Mouse (Mus musculus): Measurements from ENCODE around the gene Trim68.
A peak's percentile ranks its signal among the peaks of the same experiment; 100 is the strongest.
"Not testable (repeated sequence)": the region's sequence is repeated elsewhere in the genome, so short reads cannot be mapped to it uniquely, and the experiment has no call there.

Gene Trim68

DNA sequence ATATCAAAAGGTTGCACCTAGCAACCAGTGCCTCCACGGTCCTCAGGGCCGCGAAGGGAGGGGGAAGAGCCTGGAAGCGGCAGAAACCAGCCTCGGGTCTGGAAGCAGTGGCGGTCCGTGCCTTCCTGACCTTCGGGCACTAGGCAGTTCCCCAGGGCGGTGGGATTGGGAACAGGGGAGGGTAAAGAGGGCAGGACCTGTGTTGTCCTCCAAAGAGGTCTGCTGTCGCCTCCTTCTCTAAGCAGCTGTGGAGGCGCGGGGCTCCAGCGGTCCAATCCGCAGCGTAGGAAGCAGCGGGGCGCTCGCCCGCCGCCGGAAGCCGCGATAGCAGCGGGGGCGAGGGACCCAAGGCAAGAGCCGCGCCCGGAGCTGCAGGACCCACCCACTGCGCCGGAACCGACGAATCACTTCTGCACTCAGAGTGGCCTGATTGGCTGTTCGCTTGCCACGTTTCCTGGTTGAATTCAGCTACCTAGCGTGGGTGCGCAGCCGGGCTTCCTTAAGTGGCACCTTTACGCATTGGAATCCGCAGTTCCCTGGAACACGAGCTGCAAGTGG, at the start of gene Trim68:
Gene Trim68 (minus strand): TSS at position 384 of the 558 bp plus-strand sequence.
- DNase-seq = peak; percentile 94

DNA sequence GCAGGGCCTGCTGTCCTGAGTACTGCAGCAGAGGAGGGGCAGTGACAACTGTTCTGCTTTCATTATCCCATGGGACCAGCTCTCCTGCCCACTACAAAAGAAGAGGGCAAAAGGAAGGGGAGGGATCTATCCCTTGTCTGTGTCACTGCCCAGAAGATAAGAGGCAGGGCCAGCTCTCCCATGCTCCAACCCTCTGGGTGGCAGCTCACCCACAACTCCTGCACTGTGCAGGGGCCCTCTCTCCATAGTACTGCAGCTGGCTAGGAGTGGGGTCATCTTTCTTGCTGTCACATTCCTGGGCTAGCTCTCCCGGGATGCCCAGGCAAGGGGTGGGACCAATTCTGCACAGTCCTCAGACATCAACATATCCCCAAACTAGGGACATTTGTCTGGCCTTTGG, 46.7 kb upstream of the Trim68 start:
- DNase-seq = no peak

DNA sequence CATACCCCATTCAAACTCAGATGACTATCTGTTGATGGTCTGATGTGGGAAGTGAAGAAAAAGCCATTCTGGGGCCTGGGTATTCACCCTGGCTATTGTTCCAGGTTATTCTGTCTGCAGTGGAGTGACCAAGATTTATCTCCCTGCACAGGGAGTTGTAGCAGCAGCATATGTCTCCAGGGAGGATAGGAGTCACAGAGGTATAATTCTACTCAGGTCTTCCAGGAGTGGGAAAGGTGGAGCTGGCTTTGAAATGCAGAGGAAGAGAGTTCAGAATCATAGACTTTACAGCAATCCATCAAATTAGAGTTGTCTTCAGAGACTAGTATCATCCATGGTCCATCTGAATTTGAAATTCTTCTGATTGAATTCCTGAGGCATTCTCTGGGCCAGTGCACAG, 40.3 kb upstream of the Trim68 start, which contains the start of gene Olfr559:
Gene Olfr559 (minus strand): TSS at position 101 of the 400 bp plus-strand sequence.
- no peak for DNase-seq

DNA sequence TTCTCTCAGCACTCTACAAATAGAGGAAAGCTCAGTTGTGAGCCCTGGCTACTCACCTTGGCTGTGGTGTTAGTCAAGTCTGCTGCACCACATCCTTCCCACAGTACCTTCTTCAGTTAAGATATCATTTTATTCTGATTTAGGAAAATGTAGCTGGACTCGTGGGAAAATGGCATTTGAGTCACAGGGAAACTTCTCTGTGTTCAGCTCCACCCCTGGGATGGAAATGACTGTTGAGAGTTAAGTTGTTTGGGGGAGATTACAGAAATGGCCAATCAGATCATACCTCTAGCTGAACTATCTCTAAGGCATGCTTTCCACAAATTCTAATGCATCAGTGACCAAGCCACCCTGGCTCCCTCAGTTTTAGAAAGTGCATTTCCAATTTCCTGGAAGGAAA, 31.8 kb upstream of the Trim68 start, which contains the start of gene Olfr33:
Gene Olfr33 (minus strand): TSS at position 101 of the 400 bp plus-strand sequence.
- no peak for DNase-seq

DNA sequence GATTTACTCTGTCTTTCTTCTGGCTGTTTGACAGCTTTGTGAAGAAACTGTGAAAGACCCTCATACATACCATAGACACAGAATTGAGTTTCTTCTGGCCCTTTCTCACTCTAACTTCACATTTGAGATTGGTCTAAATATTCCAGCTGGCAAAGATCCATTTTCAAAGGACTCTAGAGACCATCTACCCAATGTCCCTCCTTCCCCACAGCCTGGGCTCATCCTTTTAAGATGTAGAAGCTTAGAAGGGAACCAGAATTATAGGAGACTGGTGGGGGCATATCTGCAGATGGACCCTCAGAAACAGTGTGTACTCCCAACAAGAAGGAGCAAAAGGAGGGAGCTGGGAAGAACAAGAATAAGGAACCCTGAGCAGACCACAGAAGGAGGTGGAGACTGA, 14.8 kb upstream of the Trim68 start, which contains the start of gene Olfr558:
Gene Olfr558 (plus strand): TSS at position 301 of the 400 bp plus-strand sequence.
- DNase-seq = no peak

GRCm38 (mm10) chr7:102698461-102698860, 11.3 kb upstream of the Trim68 start:
- DNase-seq = no peak

DNA sequence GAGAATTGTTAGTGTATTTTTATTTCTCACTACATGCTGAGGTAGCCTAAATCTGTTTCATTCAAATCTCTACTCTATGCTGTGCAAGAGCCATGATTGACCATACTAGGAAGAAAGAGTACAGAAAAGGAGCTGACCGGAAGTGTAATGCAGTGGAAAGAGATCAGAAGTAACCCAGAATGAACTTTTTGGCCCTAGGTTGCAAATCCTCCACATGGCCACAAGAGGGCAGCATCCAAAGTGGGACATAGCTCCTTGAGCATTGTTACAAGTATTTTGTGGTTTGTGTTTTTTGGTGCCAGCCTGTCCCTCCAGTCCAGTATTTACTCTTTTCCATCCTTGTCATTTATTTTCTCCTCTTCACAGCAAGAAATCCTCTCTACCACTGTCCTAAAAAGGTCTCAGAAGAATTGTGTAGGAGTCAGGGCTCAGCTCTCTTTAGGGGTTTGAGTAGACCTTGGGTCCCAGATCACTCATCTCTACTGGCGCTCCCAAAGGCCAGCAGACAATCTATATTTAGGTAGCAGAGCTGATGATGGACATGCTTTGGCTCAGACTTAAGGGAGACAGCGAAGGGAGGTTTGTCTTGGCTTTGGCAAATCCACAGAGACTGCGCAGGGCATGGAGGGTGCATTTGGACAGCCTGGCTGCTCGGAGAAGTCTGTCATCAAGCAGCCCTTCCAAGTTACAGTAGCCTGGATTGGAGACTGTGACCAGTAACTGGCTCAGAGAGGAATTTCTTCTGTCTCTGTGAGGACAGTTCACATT, 8.4 kb upstream of the Trim68 start, which contains the start of gene Olfr557:
Gene Olfr557 (plus strand): TSS at position 553 of the 768 bp plus-strand sequence.
- DNase-seq = peak; percentile 50

GRCm38 (mm10) chr7:102681916-102682315, 5.2 kb downstream of the Trim68 start:
- no peak for DNase-seq

DNA sequence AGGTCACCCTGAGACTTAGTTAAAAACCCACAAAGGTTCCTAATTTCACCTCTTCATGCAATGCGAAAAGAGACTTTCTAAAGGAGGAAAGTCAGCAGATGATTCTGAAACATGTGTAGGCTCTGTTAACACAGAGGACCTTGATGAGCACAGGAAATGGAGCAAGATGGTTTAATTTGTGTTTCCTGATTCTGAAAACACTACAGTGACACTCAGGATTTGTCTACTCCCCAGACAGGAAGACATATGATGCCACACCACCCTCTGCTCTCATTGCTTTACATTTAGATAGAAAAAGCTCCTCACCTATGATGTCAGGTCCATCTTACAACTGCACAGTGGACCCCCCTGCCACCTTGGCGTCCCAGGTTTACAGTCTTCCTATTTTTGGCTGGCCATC, 10.9 kb downstream of the Trim68 start:
- no peak for DNase-seq

DNA sequence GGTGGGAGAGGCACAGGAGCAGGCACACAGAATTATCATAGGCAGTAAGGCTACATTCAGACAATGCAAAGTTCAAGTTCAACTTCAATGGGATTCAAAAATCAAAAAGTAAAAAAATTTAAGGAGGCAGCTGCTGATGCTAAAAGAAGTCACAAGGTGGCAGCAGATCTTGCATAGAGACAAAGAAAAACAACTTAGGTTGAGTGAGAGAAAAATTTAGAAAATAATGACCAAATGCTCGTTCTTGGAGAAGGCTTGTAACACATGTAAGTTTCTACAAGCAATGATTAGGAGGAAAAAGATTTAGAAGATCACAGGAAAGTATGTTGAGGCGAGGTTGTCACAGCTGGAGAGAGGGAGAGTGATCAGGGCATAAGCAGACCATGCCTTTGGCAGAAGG, 21.7 kb downstream of the Trim68 start:
- peak; percentile 11 for DNase-seq

- DNase-seq = no peak
Observed at GRCm38 (mm10) chr7:102664599-102664998, 22.5 kb downstream of the Trim68 start, which contains the start of gene Olfr556. Gene Olfr556 (plus strand): TSS chr7:102664899.

DNA sequence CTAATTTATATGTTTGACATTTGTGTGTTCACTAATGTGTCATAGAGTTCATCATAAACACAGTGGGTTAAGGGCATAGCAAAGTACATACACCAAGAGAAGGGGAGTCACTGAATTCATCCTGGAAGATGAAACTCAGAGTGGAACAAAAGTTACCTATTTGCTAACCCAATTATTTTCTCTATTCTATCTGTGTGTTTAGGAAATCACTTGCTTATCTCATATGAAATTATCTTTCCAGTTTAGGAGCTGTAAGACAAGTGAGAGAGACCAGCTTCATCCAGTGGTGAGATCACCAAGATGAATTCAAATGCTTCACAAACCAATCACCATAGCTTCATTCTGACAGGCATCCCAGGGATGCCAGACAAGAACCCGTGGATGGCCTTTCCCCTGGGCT, 28.6 kb downstream of the Trim68 start, which contains the start of gene Olfr555:
Gene Olfr555 (plus strand): TSS at position 301 of the 400 bp plus-strand sequence.
- DNase-seq = no peak

DNA sequence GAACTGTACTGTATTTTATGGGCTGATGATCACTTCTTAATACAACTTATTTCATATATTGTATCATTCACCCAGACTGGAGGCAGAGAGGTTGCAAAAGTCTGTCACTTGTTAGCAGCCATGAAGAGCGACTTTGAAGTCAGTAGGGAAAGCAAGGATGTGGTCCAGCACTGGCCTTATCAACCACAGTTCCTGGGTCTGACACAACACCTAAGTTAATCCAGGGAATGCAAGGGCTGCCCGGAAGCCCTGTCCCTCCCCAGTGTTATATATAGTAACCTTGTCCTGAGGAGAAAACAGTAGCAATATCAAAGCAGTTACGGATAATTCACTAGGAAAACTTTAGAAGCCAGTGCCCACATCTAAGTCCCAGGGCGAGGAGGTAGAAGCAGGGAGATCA, 42.2 kb downstream of the Trim68 start:
- DNase-seq = not testable (repeated sequence)

DNA sequence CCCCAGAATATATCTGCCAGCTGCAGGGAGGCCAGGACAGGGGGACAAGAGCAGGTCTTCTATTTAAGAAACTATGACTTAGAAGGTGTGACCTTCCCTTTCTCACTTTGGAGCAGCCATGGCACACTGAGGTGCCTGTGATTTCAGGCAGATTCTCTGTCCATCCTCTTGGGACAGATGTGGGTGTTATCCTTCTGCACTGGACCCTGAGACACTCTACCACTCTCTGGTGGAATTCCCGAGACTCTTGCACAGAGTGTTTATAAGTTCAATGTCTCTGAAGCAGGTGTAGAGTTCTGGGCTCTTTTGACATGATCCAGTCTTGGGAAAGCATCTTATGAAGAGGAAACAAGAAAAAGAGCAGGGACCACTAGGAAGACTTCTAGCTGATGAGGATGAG, 49.0 kb downstream of the Trim68 start, which contains the start of gene Olfr554:
Gene Olfr554 (plus strand): TSS at position 301 of the 400 bp plus-strand sequence.
- DNase-seq = no peak

DNA sequence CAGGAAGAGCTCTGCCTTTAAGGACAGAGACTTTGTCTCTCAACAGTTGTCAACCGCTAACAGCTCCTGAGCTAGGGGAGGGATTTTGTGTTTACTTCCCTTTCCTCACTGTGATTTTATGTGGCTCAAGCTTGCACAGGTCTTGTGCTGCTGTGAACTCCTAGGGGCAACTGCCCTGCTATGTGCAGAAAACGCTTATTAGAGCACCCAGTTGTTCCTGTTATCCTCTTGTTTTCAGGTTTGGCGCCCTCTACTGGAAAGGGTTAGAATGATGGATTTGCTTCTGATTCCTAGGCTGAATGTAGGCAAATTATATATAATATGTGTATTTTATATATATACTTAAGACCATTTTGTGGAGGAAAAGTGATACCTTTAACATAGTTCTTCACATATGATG, 50.5 kb downstream of the Trim68 start:
- DNase-seq = peak; percentile 70

Data from lung, postnatal 10 days (tissue).